In genomic region chr16:69949339-69949738, GRCm38 (mm10) we compare ENCODE assay signal across 24 mouse cellular contexts.
"Had no signal": no experiment of that assay in that cellular context is flagged by ENCODE, and none has a peak within 500 bp of the region (broad histone marks: within the 10 kb centered on the region; RNA-seq: fewer than 3 reads in every experiment).

No protein-coding gene starts in this region.

- ATAC-seq: forebrain, postnatal 0 days; hindbrain, postnatal 0 days; intestine, embryonic 16.5 days had no signal

- H3K27me3 ChIP-seq: heart, embryonic 13.5 days; heart, embryonic 15.5 days; hindbrain, embryonic 13.5 days; hindbrain, embryonic 15.5 days; limb, embryonic 12.5 days; liver, embryonic 13.5 days; liver, embryonic 15.5 days had no signal

- H3K4me3 ChIP-seq: heart, adult 2 months; heart, embryonic 13.5 days; heart, embryonic 15.5 days; hindbrain, embryonic 13.5 days; hindbrain, embryonic 15.5 days; limb, embryonic 10.5 days; limb, embryonic 12.5 days; liver, embryonic 13.5 days; liver, embryonic 15.5 days had no signal

- H3K9me3 ChIP-seq: heart, embryonic 13.5 days; heart, embryonic 15.5 days; hindbrain, embryonic 13.5 days; hindbrain, embryonic 15.5 days; limb, embryonic 10.5 days; limb, embryonic 12.5 days; liver, embryonic 13.5 days; liver, embryonic 15.5 days had no signal

- H3K4me2 ChIP-seq: heart, embryonic 11.5 days; heart, embryonic 13.5 days; heart, embryonic 15.5 days; hindbrain, embryonic 13.5 days; hindbrain, embryonic 15.5 days; limb, embryonic 12.5 days; liver, embryonic 11.5 days; liver, embryonic 13.5 days; liver, embryonic 15.5 days had no signal

- DNase-seq: forebrain, postnatal 0 days; gastrocnemius, postnatal 14 days; gastrocnemius, postnatal 36 days; heart, adult 11 months; heart, adult 2 months; heart, postnatal 14 days; heart, postnatal 36 days; kidney, adult 2 months; kidney, postnatal 10 days; kidney, postnatal 36 days; layer of hippocampus, adult 9-11 months; layer of hippocampus, postnatal 36 days; liver, embryonic 13.5 days had no signal

- H3K27ac ChIP-seq: heart, adult 2 months; heart, embryonic 13.5 days; heart, embryonic 15.5 days; hindbrain, embryonic 13.5 days; hindbrain, embryonic 15.5 days; hindbrain, postnatal 0 days; limb, embryonic 10.5 days; limb, embryonic 12.5 days; liver, embryonic 13.5 days; liver, embryonic 15.5 days had no signal

- H3K9ac ChIP-seq: forebrain, postnatal 0 days; heart, embryonic 13.5 days; heart, embryonic 15.5 days; hindbrain, embryonic 13.5 days; hindbrain, embryonic 15.5 days; limb, embryonic 12.5 days; liver, embryonic 13.5 days; liver, embryonic 15.5 days had no signal

- H3K4me1 ChIP-seq: heart, embryonic 13.5 days; heart, embryonic 15.5 days; hindbrain, embryonic 13.5 days; hindbrain, embryonic 15.5 days; limb, embryonic 10.5 days; limb, embryonic 12.5 days; liver, embryonic 13.5 days; liver, embryonic 15.5 days had no signal

- H3K36me3 ChIP-seq: heart, embryonic 13.5 days; heart, embryonic 15.5 days; hindbrain, embryonic 13.5 days; hindbrain, embryonic 15.5 days; limb, embryonic 10.5 days; limb, embryonic 12.5 days; liver, embryonic 13.5 days; liver, embryonic 15.5 days had no signal
